ENCODE assay signal across 17 mouse cellular contexts in the genomic region with DNA sequence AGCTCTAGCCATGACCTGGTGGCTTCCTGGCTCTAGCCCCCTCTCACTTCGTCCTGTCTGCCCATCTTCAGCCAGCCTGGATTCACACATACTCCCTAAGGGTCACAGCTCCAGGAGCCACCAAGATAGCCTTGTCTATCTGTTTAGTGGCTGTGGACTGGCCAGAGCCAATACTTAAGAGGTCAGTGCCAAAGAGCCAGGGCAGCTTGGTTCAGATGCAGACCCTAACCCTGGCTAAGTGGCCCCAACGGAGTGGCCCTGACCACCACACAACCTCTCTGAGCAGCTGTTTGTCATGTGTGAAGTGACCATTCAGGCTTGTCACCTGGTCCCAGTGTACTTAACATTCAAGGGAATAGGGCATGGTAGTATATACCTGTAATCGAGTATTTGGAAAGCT. TPM values are rescaled to one million over a fixed set of nuclear protein-coding genes. Genes with fewer than 3 reads are reported as not detected.
DNase-seq lines count a peak whose midpoint lies in the region; ATAC-seq lines count a peak whose summit lies in the region.
"Had no signal": no experiment of that assay in that cellular context is flagged by ENCODE, and none has a peak within 500 bp of the region (broad histone marks: within the 10 kb centered on the region; RNA-seq: fewer than 3 reads in every experiment).

No protein-coding gene starts in this region.

- no peak overlapping the region for H3K4me2 ChIP-seq in neural tube, embryonic 15.5 days
- H3K4me2 ChIP-seq: limb, embryonic 12.5 days; liver, embryonic 13.5 days; lung, embryonic 15.5 days; midbrain, embryonic 15.5 days had no signal

- no peaks in the 10 kb centered on the region for H3K9me3 ChIP-seq in neural tube, embryonic 15.5 days (replicated peaks)
- H3K9me3 ChIP-seq: limb, embryonic 12.5 days; liver, embryonic 13.5 days; lung, embryonic 15.5 days; midbrain, embryonic 15.5 days had no signal

- peak; percentile 2 for DNase-seq in gastrocnemius, adult 8-10 months (ENCODE audit: low spot score in 2 of 2)
- no peak for DNase-seq in gastrocnemius, adult 18-20 months (ENCODE audit: low spot score)
- peak; percentile 3 for DNase-seq in kidney, postnatal 10 days
- no peak for DNase-seq in kidney, adult 9 months
- peak; percentile 2 for DNase-seq in testis, postnatal 14 days (ENCODE audit: low spot score)
- no peak for DNase-seq in testis, postnatal 10 days (ENCODE audit: low spot score)
- DNase-seq: cerebellum, adult 18-20 months; liver, embryonic 13.5 days; right cerebral cortex, postnatal 14 days had no signal

- H3K4me3 ChIP-seq in neural tube, embryonic 15.5 days (replicated peaks): no peak overlapping the region
- H3K4me3 ChIP-seq: erythroblast, embryonic 14.5 days; limb, embryonic 12.5 days; liver, embryonic 13.5 days; lung, embryonic 15.5 days; megakaryocyte, embryonic 14.5 days; midbrain, embryonic 15.5 days had no signal

- no peak overlapping the region for H3K27ac ChIP-seq in neural tube, embryonic 15.5 days (replicated peaks)
- H3K27ac ChIP-seq: kidney, postnatal 0 days; limb, embryonic 12.5 days; liver, embryonic 13.5 days; lung, embryonic 15.5 days; midbrain, embryonic 15.5 days had no signal

- no peaks in the 10 kb centered on the region for H3K36me3 ChIP-seq in neural tube, embryonic 15.5 days
- H3K36me3 ChIP-seq: limb, embryonic 12.5 days; liver, embryonic 13.5 days; lung, embryonic 15.5 days; midbrain, embryonic 15.5 days had no signal

- no peaks in the 10 kb centered on the region for H3K27me3 ChIP-seq in neural tube, embryonic 15.5 days (replicated peaks)
- H3K27me3 ChIP-seq: liver, embryonic 13.5 days; lung, embryonic 15.5 days; midbrain, embryonic 15.5 days had no signal

- H3K9ac ChIP-seq in neural tube, embryonic 15.5 days (replicated peaks): no peak overlapping the region
- H3K9ac ChIP-seq: liver, embryonic 13.5 days; lung, embryonic 15.5 days; midbrain, embryonic 15.5 days had no signal

- no peak for ATAC-seq in neural tube, embryonic 15.5 days (ENCODE audit: low FRiP score)
- ATAC-seq: forebrain, embryonic 14.5 days; midbrain, embryonic 15.5 days had no signal

- WGBS in neural tube, embryonic 15.5 days: 88% methylated on average over 3 of the region's 3 CpGs

- H3K4me1 ChIP-seq in neural tube, embryonic 15.5 days: no peaks in the 10 kb centered on the region
- H3K4me1 ChIP-seq: limb, embryonic 12.5 days; liver, embryonic 13.5 days; lung, embryonic 15.5 days; midbrain, embryonic 15.5 days had no signal

RNA-seq across cellular contexts. Expression of a gene that starts 30.1 kb away (rescaled TPM):
- total RNA-seq in gastrocnemius, adult 8-10 months (2022): 1 to 10 TPM; 1.1 to 3.3 (median 1.9) TPM
- 1 to 10 TPM; 1.3 to 1.8 TPM for total RNA-seq in gastrocnemius, adult 18-20 months (2021)
- 5.6 and 6.7 TPM in 2 replicates for polyA plus RNA-seq in neural tube, embryonic 15.5 days (2015; fragmentation: Nextera tagmentation; extraction: Ambion mirVana)
- polyA plus RNA-seq: erythroblast, embryonic 14.5 days had no signal

Comparison
In these comparisons a context has a peak if more than half of its experiments do, and no peak if none do; other contexts are left out.
1. DNase-seq: peak in gastrocnemius, adult 8-10 months (2 of 2), kidney, postnatal 10 days (single experiment) and testis, postnatal 14 days (single experiment); none in gastrocnemius, adult 18-20 months (single experiment), kidney, adult 9 months (single experiment) and testis, postnatal 10 days (single experiment).